In the genomic region with DNA sequence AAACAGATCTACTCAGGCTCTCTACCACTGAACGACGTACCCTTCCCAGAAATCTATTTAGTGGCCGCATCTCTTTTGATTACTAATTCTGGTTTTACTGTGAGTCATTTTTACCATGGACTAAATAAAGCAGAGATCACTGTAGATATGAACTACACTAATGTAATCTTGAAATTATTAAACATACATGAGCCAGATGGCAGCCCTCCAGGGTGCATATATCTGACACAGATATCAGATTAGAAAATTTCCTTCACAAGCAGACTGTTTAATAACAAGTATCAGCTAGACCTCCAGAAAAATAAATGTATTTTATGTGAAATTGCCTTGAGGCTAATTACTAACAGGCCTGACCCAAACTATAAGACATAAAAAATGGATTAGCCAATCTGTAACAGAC, we compare ENCODE assay signal across 22 mouse cellular contexts.
DNase-seq lines count a peak whose midpoint lies in the region; ATAC-seq and TF ChIP-seq lines count a peak whose summit lies in the region.
"Had no signal": no experiment of that assay in that cellular context is flagged by ENCODE, and none has a peak within 500 bp of the region (broad histone marks: within the 10 kb centered on the region; RNA-seq: fewer than 3 reads in every experiment).

No protein-coding gene starts in this region.

- TF ChIP-seq CTCF in midbrain, postnatal 0 days (IDR thresholded peaks at IDR 0.05) = no peak

- no peaks in the 10 kb centered on the region for H3K9me3 ChIP-seq in midbrain, postnatal 0 days (ENCODE audit: low read length)
- H3K9me3 ChIP-seq in midbrain, embryonic 15.5 days = no peaks in the 10 kb centered on the region
- H3K9me3 ChIP-seq: embryonic facial prominence, embryonic 13.5 days; forebrain, embryonic 10.5 days; heart, embryonic 12.5 days; hindbrain, embryonic 10.5 days; hindbrain, embryonic 15.5 days had no signal

- WGBS in midbrain, postnatal 0 days = 58% methylated on average over 3 of the region's 3 CpGs
- 58% methylated on average over 3 of the region's 3 CpGs for WGBS in midbrain, embryonic 15.5 days

- H3K4me1 ChIP-seq in midbrain, postnatal 0 days (ENCODE audit: insufficient read depth, low read length) = no peaks in the 10 kb centered on the region
- no peaks in the 10 kb centered on the region for H3K4me1 ChIP-seq in midbrain, embryonic 15.5 days
- H3K4me1 ChIP-seq: embryonic facial prominence, embryonic 13.5 days; forebrain, embryonic 10.5 days; heart, embryonic 12.5 days; hindbrain, embryonic 10.5 days; hindbrain, embryonic 15.5 days had no signal

- H3K4me2 ChIP-seq in midbrain, postnatal 0 days (ENCODE audit: low read depth, low read length, poor library complexity, severe bottlenecking) = no peak overlapping the region
- no peak overlapping the region for H3K4me2 ChIP-seq in midbrain, embryonic 15.5 days
- H3K4me2 ChIP-seq: embryonic facial prominence, embryonic 13.5 days; heart, embryonic 12.5 days; hindbrain, embryonic 15.5 days had no signal

- H3K27me3 ChIP-seq in midbrain, postnatal 0 days (ENCODE audit: insufficient read depth, low read length) = no peaks in the 10 kb centered on the region
- H3K27me3 ChIP-seq in midbrain, embryonic 15.5 days (replicated peaks) = no peaks in the 10 kb centered on the region
- H3K27me3 ChIP-seq: embryonic facial prominence, embryonic 13.5 days; heart, embryonic 12.5 days; hindbrain, embryonic 15.5 days had no signal

- no peak for ATAC-seq in cerebellum, adult (ENCODE audit: insufficient number of reproducible peaks, low FRiP score, low TSS enrichment)
- no peak for ATAC-seq in midbrain, postnatal 0 days (ENCODE audit: low FRiP score)
- ATAC-seq in midbrain, embryonic 15.5 days (replicated peaks) = no peak; the same call in 1 of the 2 replicates
- ATAC-seq: CD4-positive, CD25-positive, alpha-beta regulatory T cell, adult 4 months; forebrain, embryonic 14.5 days; inflammation-experienced regulatory T-cells, adult 6 months; intestine, postnatal 0 days had no signal

- DNase-seq in cerebellum, adult 9-10 months = peak; percentile 21
- DNase-seq in cerebellum, adult 11-12 months = no peak
- peak; percentile 28 to 62 for DNase-seq in cerebellum, postnatal 25 days
- peak; percentile 11 to 17 for DNase-seq in kidney, postnatal 4 days
- DNase-seq in kidney, adult 11 months = no peak
- DNase-seq in midbrain, postnatal 0 days (ENCODE audit: low spot score) = peak; percentile 9
- DNase-seq: adrenal gland, postnatal 10 days; B cell, adult 2 months; embryo, embryonic 11 days; gastrocnemius, adult 2 months had no signal

- no peaks in the 10 kb centered on the region for H3K36me3 ChIP-seq in midbrain, postnatal 0 days (ENCODE audit: insufficient read depth, low read length)
- no peaks in the 10 kb centered on the region for H3K36me3 ChIP-seq in midbrain, embryonic 15.5 days (replicated peaks)
- H3K36me3 ChIP-seq: embryonic facial prominence, embryonic 13.5 days; forebrain, embryonic 10.5 days; G1E; heart, embryonic 12.5 days; hindbrain, embryonic 10.5 days; hindbrain, embryonic 15.5 days had no signal

- no peak overlapping the region for H3K4me3 ChIP-seq in midbrain, postnatal 0 days (ENCODE audit: low read depth, low read length)
- no peak overlapping the region for H3K4me3 ChIP-seq in midbrain, embryonic 15.5 days
- H3K4me3 ChIP-seq: embryonic facial prominence, embryonic 13.5 days; forebrain, embryonic 10.5 days; gastrocnemius, adult 2 months; heart, embryonic 12.5 days; hindbrain, embryonic 10.5 days; hindbrain, embryonic 15.5 days had no signal

- no peak overlapping the region for H3K27ac ChIP-seq in midbrain, postnatal 0 days (ENCODE audit: low read depth, low read length)
- no peak overlapping the region for H3K27ac ChIP-seq in midbrain, embryonic 15.5 days
- H3K27ac ChIP-seq: embryonic facial prominence, embryonic 13.5 days; forebrain, embryonic 10.5 days; gastrocnemius, adult 2 months; hindbrain, embryonic 10.5 days; hindbrain, embryonic 15.5 days had no signal

- H3K9ac ChIP-seq in midbrain, postnatal 0 days (replicated peaks; ENCODE audit: low read length, poor library complexity, severe bottlenecking) = no peak overlapping the region
- H3K9ac ChIP-seq in midbrain, embryonic 15.5 days = no peak overlapping the region
- H3K9ac ChIP-seq: embryonic facial prominence, embryonic 13.5 days; heart, embryonic 12.5 days; hindbrain, embryonic 15.5 days had no signal

Comparison
In these comparisons a context has a peak if more than half of its experiments do, and no peak if none do; other contexts are left out.
1. DNase-seq: peak in cerebellum, adult 9-10 months (single experiment), cerebellum, postnatal 25 days (2 of 2), kidney, postnatal 4 days (2 of 2) and midbrain, postnatal 0 days (single experiment); none in cerebellum, adult 11-12 months (single experiment) and kidney, adult 11 months (single experiment).